Mouse (Mus musculus) forebrain, embryonic 10.5 days (tissue): ENCODE results near the gene Abcc3. TPM values are rescaled to one million over a fixed set of nuclear protein-coding genes. Genes with fewer than 3 reads are reported as not detected.

Source experiments
- DNase-seq: peaks from one replicate; pipeline ENCODE4 v3.0.0-alpha.2; 2017; ENCODE audit warnings: low spot score; ENCODE audit errors: extremely low spot score
- H3K27ac ChIP-seq: fragments of 300-500 bp; sonication (generic); 2 replicates; pipeline ENCODE4 v1.5.1; 2016; ENCODE audit warnings: mild to moderate bottlenecking
- H3K27me3 ChIP-seq: fragments of 300-500 bp; sonication (generic); 2 replicates; pipeline ENCODE4 v1.6.1; 2016; ENCODE audit warnings: mild to moderate bottlenecking; ENCODE audit not compliant: poor library complexity, severe bottlenecking
- H3K36me3 ChIP-seq: fragments of 300-500 bp; sonication (generic); replicated peaks from 2 replicates; pipeline ENCODE4 v1.6.1; 2016; ENCODE audit warnings: mild to moderate bottlenecking, moderate library complexity
- H3K4me1 ChIP-seq: fragments of 300-500 bp; sonication (generic); 2 replicates; pipeline ENCODE4 v1.6.1; 2016
- H3K4me3 ChIP-seq: fragments of 300-500 bp; sonication (generic); 2 replicates; pipeline ENCODE4 v1.5.1; 2016; ENCODE audit warnings: mild to moderate bottlenecking, moderate library complexity
- H3K9me3 ChIP-seq: fragments of 300-500 bp; sonication (generic); 2 replicates; pipeline ENCODE4 v1.6.1; 2016; ENCODE audit warnings: mild to moderate bottlenecking, moderate library complexity
- WGBS: fragments of 180-500 bp; shearing (Covaris S2); methylation state at CpG from one replicate; pipeline ENCODE4 v1.1.7; 2016; 5-methylcytosine and 5-hydroxymethylcytosine counted together
- polyA plus RNA-seq: library from polyadenylated mRNA; unstranded; fragments of >200 nt; fragmentation: Nextera tagmentation; extraction: Ambion mirVana; gene quantifications from 2 replicates; pipeline ENCODE4 v1.2.1, GENCODE M21; 2016

The Abcc3 gene
- polyA plus RNA-seq, 1 experiment from 2014 or later, result 0.22 TPM

GRCm38 (mm10) chr11:94328644-94329025, 64.2 kb downstream of the Abcc3 start:
- WGBS, result 3% methylated on average over 10 of the region's 10 CpGs
- H3K4me3 ChIP-seq, result peak overlapping the region; percentile 72
- DNase-seq, result no peak
- H3K9me3 ChIP-seq, result no peaks in the 10 kb centered on the region
- H3K27ac ChIP-seq, result peak overlapping the region; percentile 97
- H3K4me1 ChIP-seq, result peaks cover 47% of the 10 kb centered on the region
- H3K36me3 ChIP-seq, result no peaks in the 10 kb centered on the region; the same call in 1 of the 2 replicates
- no peaks in the 10 kb centered on the region for H3K27me3 ChIP-seq

- H3K27me3 ChIP-seq, result no peaks in the 10 kb centered on the region
- peak; percentile 93 for DNase-seq
- H3K9me3 ChIP-seq, result no peaks in the 10 kb centered on the region
- peaks cover 53% of the 10 kb centered on the region for H3K4me1 ChIP-seq
- peak within 1 kb of the TSS; percentile 72 for H3K4me3 ChIP-seq
- under 1% methylated on average over 77 of the region's 78 CpGs for WGBS
- H3K36me3 ChIP-seq, result no peaks in the 10 kb centered on the region
- H3K27ac ChIP-seq, result peak within 1 kb of the TSS; percentile 97
Measured at GRCm38 (mm10) chr11:94327693-94328643, 64.8 kb downstream of the Abcc3 start, which contains the start of gene Ankrd40. Gene Ankrd40 (plus strand): TSS chr11:94328001.

- Histone ChIP-seq H3K27ac (peak overlapping the region; percentile 97), H3K4me1 (peaks cover 63% of the 10 kb centered on the region), H3K4me3 (peak overlapping the region; percentile 72), H3K36me3 (no peaks in the 10 kb centered on the region), H3K27me3 (no peaks in the 10 kb centered on the region), H3K9me3 (no peaks in the 10 kb centered on the region)
- 6% methylated on average over 10 of the region's 10 CpGs for WGBS
- DNase-seq, result peak; percentile 50
Measured at GRCm38 (mm10) chr11:94326961-94327411, 65.8 kb downstream of the Abcc3 start.

GRCm38 (mm10) chr11:94324618-94325017, 68.2 kb downstream of the Abcc3 start:
- Histone ChIP-seq H3K27ac (no peak overlapping the region), H3K4me3 (no peak overlapping the region), H3K27me3 (no peaks in the 10 kb centered on the region), H3K4me1 (peaks cover 57% of the 10 kb centered on the region), H3K9me3 (no peaks in the 10 kb centered on the region), H3K36me3 (peaks cover 5% of the 10 kb centered on the region)
- 89% methylated on average over 5 of the region's 5 CpGs for WGBS
- no peak for DNase-seq

GRCm38 (mm10) chr11:94323271-94323925, 69.4 kb downstream of the Abcc3 start:
- H3K27ac ChIP-seq, result peak overlapping the region; percentile 99
- H3K9me3 ChIP-seq, result no peaks in the 10 kb centered on the region
- WGBS, result 56% methylated on average over 5 of the region's 5 CpGs
- no peak overlapping the region; the same call in 1 of the 2 replicates for H3K4me3 ChIP-seq
- H3K4me1 ChIP-seq, result peaks cover 49% of the 10 kb centered on the region
- no peak for DNase-seq
- peaks cover 18% of the 10 kb centered on the region for H3K36me3 ChIP-seq
- no peaks in the 10 kb centered on the region for H3K27me3 ChIP-seq

- peak overlapping the region; percentile 98 for H3K4me3 ChIP-seq
- H3K4me1 ChIP-seq, result peaks cover 55% of the 10 kb centered on the region
- H3K9me3 ChIP-seq, result no peaks in the 10 kb centered on the region
- no peaks in the 10 kb centered on the region for H3K27me3 ChIP-seq
- DNase-seq, result no peak
- H3K27ac ChIP-seq, result peak overlapping the region; percentile 99
- 39% methylated on average over 5 of the region's 5 CpGs for WGBS
- peaks cover 25% of the 10 kb centered on the region for H3K36me3 ChIP-seq
Measured at GRCm38 (mm10) chr11:94322636-94323035, 70.2 kb downstream of the Abcc3 start.

- Histone ChIP-seq H3K27ac (peak within 1 kb of the TSS; percentile 99), H3K36me3 (peaks cover 32% of the 10 kb centered on the region), H3K9me3 (no peaks in the 10 kb centered on the region), H3K27me3 (no peaks in the 10 kb centered on the region), H3K4me1 (peaks cover 59% of the 10 kb centered on the region), H3K4me3 (peak within 1 kb of the TSS; percentile 98)
- WGBS, result under 1% methylated on average over 36 of the region's 36 CpGs
- DNase-seq, result peak; percentile 92
Measured at GRCm38 (mm10) chr11:94321931-94322400, 70.8 kb downstream of the Abcc3 start, which contains the start of gene Luc7l3. Gene Luc7l3 (minus strand): TSS chr11:94321988.

- Histone ChIP-seq H3K4me1 (peaks cover 59% of the 10 kb centered on the region), H3K36me3 (peaks cover 37% of the 10 kb centered on the region), H3K4me3 (peak overlapping the region; percentile 98), H3K27ac (peak overlapping the region; percentile 99), H3K9me3 (no peaks in the 10 kb centered on the region), H3K27me3 (no peaks in the 10 kb centered on the region)
- WGBS, result under 1% methylated on average over 67 of the region's 67 CpGs
- DNase-seq, result peak; percentile 55
Measured at GRCm38 (mm10) chr11:94320969-94321930, 71.5 kb downstream of the Abcc3 start.

- H3K27me3 ChIP-seq, result no peaks in the 10 kb centered on the region
- H3K36me3 ChIP-seq, result peaks cover 46% of the 10 kb centered on the region
- H3K27ac ChIP-seq, result no peak overlapping the region
- peaks cover 66% of the 10 kb centered on the region for H3K4me1 ChIP-seq
- no peak for DNase-seq
- no peaks in the 10 kb centered on the region for H3K9me3 ChIP-seq
- WGBS, result 95% methylated on average over 5 of the region's 5 CpGs
- no peak overlapping the region for H3K4me3 ChIP-seq
Measured at GRCm38 (mm10) chr11:94318056-94318455, 74.7 kb downstream of the Abcc3 start.

- no peak overlapping the region for H3K4me3 ChIP-seq
- 76% methylated on average over 4 of the region's 4 CpGs for WGBS
- H3K4me1 ChIP-seq, result peaks cover 61% of the 10 kb centered on the region
Measured at GRCm38 (mm10) chr11:94317515-94317914, 75.3 kb downstream of the Abcc3 start.

GRCm38 (mm10) chr11:94317014-94317413, 75.8 kb downstream of the Abcc3 start:
- Histone ChIP-seq H3K27ac (no peak overlapping the region), H3K36me3 (peaks cover 47% of the 10 kb centered on the region), H3K27me3 (no peaks in the 10 kb centered on the region), H3K4me3 (no peak overlapping the region), H3K9me3 (no peaks in the 10 kb centered on the region), H3K4me1 (peaks cover 56% of the 10 kb centered on the region)
- 82% methylated on average over 1 of the region's 1 CpGs for WGBS
- DNase-seq, result no peak

More at GRCm38 (mm10) chr11:94317515-94317914, 75.3 kb downstream of the Abcc3 start:
- no peak overlapping the region for H3K27ac ChIP-seq
- H3K27me3 ChIP-seq, result no peaks in the 10 kb centered on the region
- DNase-seq, result no peak
- H3K36me3 ChIP-seq, result peaks cover 47% of the 10 kb centered on the region
- H3K9me3 ChIP-seq, result no peaks in the 10 kb centered on the region

GRCm38 (mm10) chr11:94316528-94316927, 76.3 kb downstream of the Abcc3 start:
- Histone ChIP-seq H3K9me3 (no peaks in the 10 kb centered on the region), H3K27ac (no peak overlapping the region), H3K27me3 (no peaks in the 10 kb centered on the region), H3K4me1 (peaks cover 55% of the 10 kb centered on the region), H3K36me3 (peaks cover 48% of the 10 kb centered on the region), H3K4me3 (no peak overlapping the region)
- DNase-seq, result no peak
- WGBS, result 90% methylated on average over 2 of the region's 2 CpGs
